Mouse (Mus musculus): ENCODE results near the gene Wbp11.
"Not testable (repeated sequence)": the region's sequence is repeated elsewhere in the genome, so short reads cannot be mapped to it uniquely, and the experiment has no call there.

- not testable (repeated sequence) for TF ChIP-seq CTCF, POLR2A (IDR thresholded peaks at IDR 0.05; ENCODE audit: extremely low read depth, insufficient read depth, low read length)
These were observed 29.9 kb downstream of the Wbp11 start for GRCm38 (mm10) chr6:136797874-136798693.

Measured in cortical plate, adult 2 months (tissue).